Mouse (Mus musculus): ENCODE results near the gene Dram1. TPM values are rescaled to one million over a fixed set of nuclear protein-coding genes. Genes with fewer than 3 reads are reported as not detected.

Gene Dram1
- polyA plus RNA-seq, 1 experiment from 2014 or later: 0.64 TPM

DNA sequence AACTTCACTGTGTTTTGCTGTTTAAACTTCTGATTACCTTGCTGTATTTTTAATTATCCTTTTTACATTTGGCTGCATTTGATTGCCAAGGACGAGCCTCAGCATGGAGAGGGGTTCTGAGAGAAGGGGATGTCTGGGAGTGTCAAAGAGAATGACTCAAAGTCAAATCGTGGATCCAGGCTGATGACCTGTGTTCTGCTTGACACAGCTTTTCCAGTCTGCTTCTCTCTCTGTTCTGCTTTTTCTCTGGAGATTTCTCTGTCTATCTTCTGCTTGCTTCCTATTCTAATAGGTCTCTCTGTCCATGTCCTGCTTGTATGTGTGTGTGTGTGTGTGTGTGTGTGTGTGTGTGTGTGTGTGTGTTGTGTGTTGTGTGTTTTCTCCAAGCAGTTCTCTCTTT is 30.9 kb upstream of the Dram1 start:
- H3K4me3 ChIP-seq (ENCODE audit: low read length): no peak overlapping the region
- no peak for ATAC-seq
- H3K27me3 ChIP-seq (replicated peaks; ENCODE audit: control insufficient read depth, insufficient read depth, low read length): no peaks in the 10 kb centered on the region
- H3K36me3 ChIP-seq (ENCODE audit: control insufficient read depth, insufficient read depth, low read length): peaks cover under 1% of the 10 kb centered on the region; the same call in 1 of the 2 replicates
- no peaks in the 10 kb centered on the region for H3K9me3 ChIP-seq (ENCODE audit: control insufficient read depth, low read length)
- H3K4me2 ChIP-seq (ENCODE audit: low read length): no peak overlapping the region
- H3K4me1 ChIP-seq (ENCODE audit: control insufficient read depth, insufficient read depth, low read depth, low read length): no peaks in the 10 kb centered on the region
- WGBS: 72% methylated on average over 2 of the region's 2 CpGs
- H3K9ac ChIP-seq (ENCODE audit: low read depth, low read length): no peak overlapping the region
- no peak overlapping the region for H3K27ac ChIP-seq (ENCODE audit: low read depth, low read length)

DNA sequence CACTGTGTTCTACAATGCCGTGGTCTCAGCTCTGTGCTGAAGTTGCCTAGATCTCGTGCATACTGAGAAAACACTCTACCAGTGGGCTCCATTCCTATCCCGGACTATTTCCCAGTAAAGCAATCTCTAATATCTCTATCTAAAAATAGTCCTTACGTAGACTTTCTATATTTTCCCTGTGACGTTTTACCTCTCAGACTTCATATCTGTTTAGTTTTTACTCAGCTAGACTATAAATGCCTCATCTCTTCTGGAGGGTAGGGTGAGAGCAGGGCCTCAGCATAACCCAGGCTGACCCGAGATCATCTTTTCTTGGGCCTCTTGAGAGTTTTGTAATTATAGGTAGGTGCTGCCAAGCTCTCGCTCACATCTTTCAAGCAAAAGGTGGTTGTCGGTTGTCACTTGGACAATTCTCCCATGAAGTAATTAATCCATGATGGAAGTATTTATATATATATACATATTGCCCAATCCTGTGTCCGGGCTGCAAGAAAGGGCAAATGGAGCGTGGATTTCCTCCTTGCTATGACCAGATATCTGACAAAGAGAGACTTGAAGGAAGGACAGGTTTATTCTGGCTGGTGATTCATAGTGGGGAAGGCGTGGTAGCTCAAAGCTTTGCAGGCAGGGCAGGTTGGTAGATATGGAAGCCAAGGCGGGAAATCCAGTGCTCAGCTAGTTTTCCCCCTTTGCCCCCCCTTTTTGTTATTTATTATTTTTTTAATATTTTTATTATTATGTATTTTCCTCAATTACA is 29.2 kb upstream of the Dram1 start:
- H3K9ac ChIP-seq (ENCODE audit: low read depth, low read length): no peak overlapping the region
- no peak for ATAC-seq
- 96% methylated on average over 12 of the region's 12 CpGs for WGBS
- no peaks in the 10 kb centered on the region for H3K9me3 ChIP-seq (ENCODE audit: control insufficient read depth, low read length)
- H3K36me3 ChIP-seq (ENCODE audit: control insufficient read depth, insufficient read depth, low read length): no peaks in the 10 kb centered on the region
- H3K4me1 ChIP-seq (ENCODE audit: control insufficient read depth, insufficient read depth, low read depth, low read length): no peaks in the 10 kb centered on the region
- no peak overlapping the region for H3K27ac ChIP-seq (ENCODE audit: low read depth, low read length)
- H3K4me3 ChIP-seq (ENCODE audit: low read length): no peak overlapping the region
- H3K27me3 ChIP-seq (replicated peaks; ENCODE audit: control insufficient read depth, insufficient read depth, low read length): no peaks in the 10 kb centered on the region
- H3K4me2 ChIP-seq (ENCODE audit: low read length): no peak overlapping the region

DNA sequence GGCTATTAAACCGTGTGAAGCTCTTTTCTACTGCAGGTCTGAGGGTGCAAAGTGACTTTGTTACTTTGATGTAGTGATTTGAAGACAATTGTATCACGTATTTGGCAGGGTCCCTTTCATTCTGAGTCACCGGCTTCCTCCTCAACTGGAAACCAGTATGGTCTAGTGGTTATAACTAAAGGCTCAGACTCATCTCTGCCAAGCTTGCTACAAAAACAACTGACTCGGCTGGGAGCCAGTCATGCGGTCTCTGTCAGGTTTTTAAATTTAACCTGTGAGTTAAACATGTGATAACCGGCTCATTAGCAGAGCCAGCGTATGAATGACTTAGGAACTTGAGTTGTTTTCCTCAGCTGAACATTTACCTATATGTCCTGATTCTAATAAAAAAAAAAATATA is 26.9 kb upstream of the Dram1 start:
- no peaks in the 10 kb centered on the region for H3K4me1 ChIP-seq (ENCODE audit: control insufficient read depth, insufficient read depth, low read depth, low read length)
- ATAC-seq: no peak

DNA sequence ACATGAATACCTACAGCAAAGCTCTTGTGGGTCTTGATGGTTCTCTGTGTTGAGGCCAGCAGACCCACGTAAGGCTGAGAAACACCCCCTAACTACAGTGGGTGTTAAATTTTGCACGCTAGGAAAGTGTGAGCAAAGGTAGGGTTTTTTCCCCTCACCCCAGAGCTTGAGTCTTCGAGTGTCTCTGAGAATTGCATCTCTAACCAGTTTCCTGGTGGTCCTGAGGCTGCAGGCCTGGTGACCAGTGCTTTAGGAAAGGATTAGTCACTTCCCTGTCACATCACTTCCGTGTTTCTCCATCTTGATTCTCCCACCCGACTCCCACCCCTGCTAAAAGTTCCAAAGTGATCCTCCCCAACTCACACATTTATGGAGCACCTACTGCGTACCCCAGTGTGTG is 25.3 kb upstream of the Dram1 start:
- Histone ChIP-seq H3K36me3 (ENCODE audit: control insufficient read depth, insufficient read depth, low read length) (0 out of 2 replicates have a peak, but pooled peaks cover 4% of the 10 kb centered on the region), H3K9me3 (ENCODE audit: control insufficient read depth, low read length) (no peaks in the 10 kb centered on the region), H3K9ac (ENCODE audit: low read depth, low read length) (no peak overlapping the region), H3K27ac (ENCODE audit: low read depth, low read length) (no peak overlapping the region), H3K4me2 (ENCODE audit: low read length) (no peak overlapping the region), H3K4me1 (ENCODE audit: control insufficient read depth, insufficient read depth, low read depth, low read length) (no peaks in the 10 kb centered on the region), H3K27me3 (replicated peaks; ENCODE audit: control insufficient read depth, insufficient read depth, low read length) (no peaks in the 10 kb centered on the region), H3K4me3 (ENCODE audit: low read length) (no peak overlapping the region)
- WGBS: 92% methylated on average over 6 of the region's 6 CpGs
- no peak for ATAC-seq

More for the DNA sequence above, 26.9 kb upstream of the Dram1 start:
- Histone ChIP-seq H3K27ac (ENCODE audit: low read depth, low read length) (no peak overlapping the region), H3K27me3 (replicated peaks; ENCODE audit: control insufficient read depth, insufficient read depth, low read length) (no peaks in the 10 kb centered on the region), H3K9me3 (ENCODE audit: control insufficient read depth, low read length) (no peaks in the 10 kb centered on the region), H3K4me3 (ENCODE audit: low read length) (no peak overlapping the region), H3K4me2 (ENCODE audit: low read length) (no peak overlapping the region), H3K9ac (ENCODE audit: low read depth, low read length) (no peak overlapping the region), H3K36me3 (ENCODE audit: control insufficient read depth, insufficient read depth, low read length) (0 out of 2 replicates have a peak, but pooled peaks cover 4% of the 10 kb centered on the region)
- WGBS: 71% methylated on average over 7 of the region's 7 CpGs

DNA sequence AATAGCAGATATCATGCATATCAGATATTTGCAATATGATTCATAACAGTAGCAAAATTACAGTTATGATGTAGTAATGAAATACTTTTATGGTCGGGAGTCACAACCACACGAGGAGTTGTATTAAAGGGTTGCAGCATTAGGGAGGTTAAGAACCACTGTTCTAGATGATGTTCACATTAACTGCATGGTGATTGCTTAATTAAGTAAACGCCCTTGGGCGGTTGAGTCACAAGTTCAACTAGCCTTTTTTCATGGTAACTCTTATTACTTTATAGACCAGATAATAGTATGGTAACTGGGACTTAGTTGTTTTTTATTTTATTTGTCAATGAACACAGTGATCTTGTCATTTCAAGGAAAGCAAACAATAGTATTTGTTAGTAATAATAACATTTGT is 24.1 kb upstream of the Dram1 start:
- H3K4me3 ChIP-seq (ENCODE audit: low read length): no peak overlapping the region
- no peak overlapping the region for H3K4me2 ChIP-seq (ENCODE audit: low read length)
- no peaks in the 10 kb centered on the region for H3K4me1 ChIP-seq (ENCODE audit: control insufficient read depth, insufficient read depth, low read depth, low read length)
- H3K27me3 ChIP-seq (replicated peaks; ENCODE audit: control insufficient read depth, insufficient read depth, low read length): no peaks in the 10 kb centered on the region
- no peak overlapping the region for H3K9ac ChIP-seq (ENCODE audit: low read depth, low read length)
- no peak for ATAC-seq
- no peaks in the 10 kb centered on the region for H3K9me3 ChIP-seq (ENCODE audit: control insufficient read depth, low read length)
- 0 out of 2 replicates have a peak, but pooled peaks cover 4% of the 10 kb centered on the region for H3K36me3 ChIP-seq (ENCODE audit: control insufficient read depth, insufficient read depth, low read length)
- 99% methylated on average over 4 of the region's 4 CpGs for WGBS
- no peak overlapping the region for H3K27ac ChIP-seq (ENCODE audit: low read depth, low read length)

DNA sequence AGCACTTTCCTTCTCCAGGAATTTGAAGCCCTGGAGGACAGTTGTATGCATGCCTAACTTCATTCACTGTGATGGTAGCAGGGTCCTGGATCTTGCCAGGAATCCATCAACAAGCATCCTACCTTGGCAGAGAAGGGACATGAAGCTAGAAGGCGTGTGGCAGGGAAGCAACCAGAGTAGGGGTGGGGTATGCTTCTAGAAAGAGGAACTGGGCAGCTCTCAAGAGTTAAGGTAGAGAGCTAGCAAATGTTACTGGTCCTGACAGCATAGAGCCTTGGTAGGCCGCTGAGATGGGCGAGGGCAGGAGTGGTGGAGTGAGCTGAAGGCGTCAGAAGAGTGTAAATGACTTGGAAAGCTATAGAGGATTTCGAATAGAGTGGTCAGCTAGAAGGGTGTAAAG is 20.4 kb upstream of the Dram1 start:
- H3K4me3 ChIP-seq (ENCODE audit: low read length): no peak overlapping the region
- H3K4me1 ChIP-seq (ENCODE audit: control insufficient read depth, insufficient read depth, low read depth, low read length): no peaks in the 10 kb centered on the region
- no peaks in the 10 kb centered on the region for H3K9me3 ChIP-seq (ENCODE audit: control insufficient read depth, low read length)
- no peak overlapping the region for H3K4me2 ChIP-seq (ENCODE audit: low read length)
- no peak overlapping the region for H3K27ac ChIP-seq (ENCODE audit: low read depth, low read length)
- no peak overlapping the region for H3K9ac ChIP-seq (ENCODE audit: low read depth, low read length)
- ATAC-seq: no peak
- WGBS: 92% methylated on average over 5 of the region's 5 CpGs
- H3K36me3 ChIP-seq (ENCODE audit: control insufficient read depth, insufficient read depth, low read length): 0 out of 2 replicates have a peak, but pooled peaks cover 4% of the 10 kb centered on the region
- no peaks in the 10 kb centered on the region for H3K27me3 ChIP-seq (replicated peaks; ENCODE audit: control insufficient read depth, insufficient read depth, low read length)

DNA sequence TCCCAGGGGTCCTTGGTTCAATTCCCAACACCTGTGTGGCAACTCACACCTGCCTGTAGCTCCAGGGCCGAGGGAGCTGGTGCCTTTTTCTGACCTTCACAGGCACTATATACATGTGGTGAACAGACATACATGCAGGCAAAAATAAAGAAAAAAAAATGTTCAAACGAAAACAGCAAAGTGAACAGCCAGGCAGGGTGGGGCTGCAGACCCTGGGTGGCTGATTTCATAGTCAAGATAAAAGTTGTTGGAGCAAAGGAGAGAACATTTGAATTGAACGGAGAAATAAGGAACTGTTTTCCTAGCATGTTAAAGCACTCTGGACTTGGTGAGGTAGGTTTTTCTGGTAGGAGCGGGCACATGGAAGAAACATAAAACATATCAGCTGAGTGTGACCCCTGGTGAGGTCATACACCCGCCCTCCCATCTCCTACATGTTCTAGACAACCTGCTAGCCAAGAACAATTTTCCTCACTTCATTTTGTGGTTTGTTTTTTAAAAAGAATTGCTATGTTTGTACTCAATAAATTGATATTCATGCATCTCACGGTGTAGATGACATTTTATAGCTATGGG is 19.9 kb upstream of the Dram1 start:
- Histone ChIP-seq H3K9me3 (ENCODE audit: control insufficient read depth, low read length) (no peaks in the 10 kb centered on the region), H3K27ac (ENCODE audit: low read depth, low read length) (no peak overlapping the region), H3K36me3 (ENCODE audit: control insufficient read depth, insufficient read depth, low read length) (0 out of 2 replicates have a peak, but pooled peaks cover 4% of the 10 kb centered on the region), H3K4me1 (ENCODE audit: control insufficient read depth, insufficient read depth, low read depth, low read length) (no peaks in the 10 kb centered on the region), H3K4me3 (ENCODE audit: low read length) (no peak overlapping the region), H3K27me3 (replicated peaks; ENCODE audit: control insufficient read depth, insufficient read depth, low read length) (no peaks in the 10 kb centered on the region), H3K4me2 (ENCODE audit: low read length) (no peak overlapping the region), H3K9ac (ENCODE audit: low read depth, low read length) (no peak overlapping the region)
- no peak for ATAC-seq
- 89% methylated on average over 6 of the region's 6 CpGs for WGBS

DNA sequence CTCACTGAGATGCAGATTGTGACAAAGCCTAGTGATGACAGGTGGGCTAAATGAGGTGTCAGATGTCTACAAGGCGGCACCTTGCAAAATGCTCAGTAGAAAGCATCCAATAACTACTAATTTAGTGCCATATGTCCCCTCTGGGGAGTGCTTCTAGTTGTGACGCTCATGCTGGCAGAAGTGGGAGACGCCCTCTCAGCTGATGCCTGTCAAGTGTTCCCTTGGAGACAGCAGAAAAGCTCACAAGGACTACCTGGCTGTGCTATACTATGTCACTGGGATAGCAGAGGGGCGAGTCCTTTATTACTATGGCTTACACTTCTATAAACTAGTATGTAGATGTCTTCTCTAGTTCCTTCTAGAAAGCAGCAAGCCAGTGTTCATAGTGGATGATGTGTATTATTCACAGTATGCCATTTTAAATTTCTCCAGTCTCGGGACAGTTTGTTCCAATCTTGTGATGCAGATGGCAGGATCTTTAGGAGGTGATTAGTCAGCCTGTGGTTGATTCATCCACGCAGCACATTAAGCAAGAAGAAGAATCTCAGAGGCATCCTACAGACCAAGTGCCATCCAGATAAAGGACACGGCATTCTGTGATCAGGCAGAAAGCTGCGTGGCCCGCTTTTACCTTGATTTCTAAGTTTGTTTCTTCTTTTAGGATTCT is 13.4 kb upstream of the Dram1 start:
- 83% methylated on average over 9 of the region's 9 CpGs for WGBS
- no peak for ATAC-seq

DNA sequence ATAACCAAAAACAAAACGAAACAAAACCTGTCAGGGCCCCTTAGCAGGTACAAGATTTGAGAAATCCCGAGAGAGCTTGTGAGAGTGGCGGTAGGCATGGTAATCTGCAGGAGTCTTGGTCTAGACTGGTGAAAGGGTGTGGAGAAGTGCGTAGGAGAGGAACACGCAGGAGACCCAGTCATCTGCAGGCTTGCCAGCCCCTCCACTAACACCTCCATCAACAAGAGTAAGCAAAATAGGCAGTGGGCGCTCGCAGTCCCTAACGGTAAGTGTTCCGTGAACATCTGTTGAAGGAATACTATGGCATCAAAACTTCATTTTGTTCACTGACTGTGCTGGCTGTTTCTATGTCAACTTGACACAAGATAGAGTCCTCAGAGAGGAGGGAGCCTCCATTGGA is 12.6 kb upstream of the Dram1 start:
- Histone ChIP-seq H3K9me3 (ENCODE audit: control insufficient read depth, low read length) (no peaks in the 10 kb centered on the region), H3K36me3 (ENCODE audit: control insufficient read depth, insufficient read depth, low read length) (no peaks in the 10 kb centered on the region), H3K9ac (ENCODE audit: low read depth, low read length) (no peak overlapping the region), H3K27ac (ENCODE audit: low read depth, low read length) (no peak overlapping the region), H3K4me1 (ENCODE audit: control insufficient read depth, insufficient read depth, low read depth, low read length) (peaks cover 5% of the 10 kb centered on the region; the same call in 1 of the 2 replicates), H3K27me3 (replicated peaks; ENCODE audit: control insufficient read depth, insufficient read depth, low read length) (no peaks in the 10 kb centered on the region), H3K4me2 (ENCODE audit: low read length) (no peak overlapping the region), H3K4me3 (ENCODE audit: low read length) (no peak overlapping the region)
- WGBS: 91% methylated on average over 9 of the region's 9 CpGs
- no peak for ATAC-seq

More for the DNA sequence above, 13.4 kb upstream of the Dram1 start:
- Histone ChIP-seq H3K36me3 (ENCODE audit: control insufficient read depth, insufficient read depth, low read length) (no peaks in the 10 kb centered on the region), H3K4me1 (ENCODE audit: control insufficient read depth, insufficient read depth, low read depth, low read length) (peaks cover 5% of the 10 kb centered on the region; the same call in 1 of the 2 replicates), H3K9me3 (ENCODE audit: control insufficient read depth, low read length) (no peaks in the 10 kb centered on the region), H3K27me3 (replicated peaks; ENCODE audit: control insufficient read depth, insufficient read depth, low read length) (no peaks in the 10 kb centered on the region), H3K27ac (ENCODE audit: low read depth, low read length) (no peak overlapping the region), H3K9ac (ENCODE audit: low read depth, low read length) (no peak overlapping the region), H3K4me2 (ENCODE audit: low read length) (no peak overlapping the region), H3K4me3 (ENCODE audit: low read length) (no peak overlapping the region)

Measured in hindbrain, embryonic 16.5 days (tissue).